Mouse (Mus musculus) olfactory bulb, adult 2 months (tissue): ENCODE results near the gene Olfr912.

ENCODE experiments used
- CTCF ChIP-seq: fragments of 200-500 bp; IDR thresholded peaks from 2 replicates; pipeline ENCODE4 v1.5.1; 2012; ENCODE audit warnings: low read depth, mild to moderate bottlenecking, low read length, moderate library complexity; ENCODE audit not compliant: insufficient read depth
- POLR2A ChIP-seq: fragments of 200-500 bp; IDR thresholded peaks from 2 replicates; pipeline ENCODE4 v1.6.1; 2012; ENCODE audit warnings: mild to moderate bottlenecking, low read depth, low read length, moderate library complexity; ENCODE audit not compliant: insufficient read depth

GRCm38 (mm10) chr9:38632406-38632805 lies 52.4 kb downstream of the Olfr912 start:
- TF ChIP-seq CTCF: no peak
- TF ChIP-seq POLR2A: no peak
